Mouse (Mus musculus) gonadal fat pad, adult 2 months (tissue): ENCODE data around the gene Emd. TPM values are rescaled to one million over a fixed set of nuclear protein-coding genes. Genes with fewer than 3 reads are reported as not detected.
"Not testable (repeated sequence)": the region's sequence is repeated elsewhere in the genome, so short reads cannot be mapped to it uniquely, and the experiment has no call there.

Experiments
- DNase-seq: peaks from one replicate; pipeline ENCODE4 v3.0.0-alpha.2; 2012; ENCODE audit warnings: low read depth
- polyA plus RNA-seq: library from polyadenylated mRNA; depleted of rRNA; stranded (reverse); fragments of >200 nt; gene quantifications from 2 replicates; pipeline ENCODE4 v1.2.3, GENCODE M21; 2012; rRNA removed

The Emd gene
- 54.6 and 56.1 TPM in 2 replicates for polyA plus RNA-seq

- peak; percentile 60 for DNase-seq
Measured at GRCm38 (mm10) chrX:74254153-74254887, at the start of gene Emd. TSS of gene Emd (plus strand) at chrX:74254687.

GRCm38 (mm10) chrX:74218496-74218895 lies 36.0 kb upstream of the Emd start:
- no peak for DNase-seq

GRCm38 (mm10) chrX:74219449-74219848 lies 35.0 kb upstream of the Emd start:
- DNase-seq, result no peak

- not testable (repeated sequence) for DNase-seq
Measured at GRCm38 (mm10) chrX:74220099-74220498, 34.4 kb upstream of the Emd start.

GRCm38 (mm10) chrX:74230038-74230437 lies 24.4 kb upstream of the Emd start:
- no peak for DNase-seq

- no peak for DNase-seq
Measured at GRCm38 (mm10) chrX:74233196-74233595, 21.3 kb upstream of the Emd start.

GRCm38 (mm10) chrX:74240332-74240731 lies 14.2 kb upstream of the Emd start:
- no peak for DNase-seq

GRCm38 (mm10) chrX:74243396-74243795 lies 11.1 kb upstream of the Emd start:
- DNase-seq, result no peak

GRCm38 (mm10) chrX:74243807-74244206 lies 10.7 kb upstream of the Emd start:
- no peak for DNase-seq

GRCm38 (mm10) chrX:74244614-74245083 lies 9.8 kb upstream of the Emd start:
- no peak for DNase-seq

- DNase-seq, result no peak
Measured at GRCm38 (mm10) chrX:74245107-74245506, 9.4 kb upstream of the Emd start.

- no peak for DNase-seq
Measured at GRCm38 (mm10) chrX:74245687-74246086, 8.8 kb upstream of the Emd start.

GRCm38 (mm10) chrX:74246213-74246681 lies 8.2 kb upstream of the Emd start:
- DNase-seq, result no peak

GRCm38 (mm10) chrX:74246693-74247092 lies 7.8 kb upstream of the Emd start:
- DNase-seq, result no peak

GRCm38 (mm10) chrX:74248651-74249050 lies 5.8 kb upstream of the Emd start:
- no peak for DNase-seq

GRCm38 (mm10) chrX:74249615-74250014 lies 4.9 kb upstream of the Emd start, which contains the start of gene Flna:
TSS of gene Flna (minus strand) at chrX:74249820.
- DNase-seq, result no peak

GRCm38 (mm10) chrX:74254888-74255565 lies 540 bp downstream of the Emd start:
- DNase-seq, result no peak

GRCm38 (mm10) chrX:74257746-74258145 lies 3.3 kb downstream of the Emd start:
- no peak for DNase-seq

- DNase-seq, result no peak
Measured at GRCm38 (mm10) chrX:74269736-74270061, 15.2 kb downstream of the Emd start.

- peak; percentile 79 for DNase-seq
Measured at GRCm38 (mm10) chrX:74270062-74270901, 15.8 kb downstream of the Emd start, which contains the start of gene Rpl10. TSS of gene Rpl10 (plus strand) at chrX:74270812.

- DNase-seq, result no peak
Measured at GRCm38 (mm10) chrX:74270902-74271551, 16.5 kb downstream of the Emd start.
